Mouse (Mus musculus) kidney, embryonic 16.5 days (tissue): ENCODE data around the gene Prnd. TPM values are rescaled to one million over a fixed set of nuclear protein-coding genes. Genes with fewer than 3 reads are reported as not detected.

ENCODE experiments used
- ATAC-seq: fragments of 200-750 bp; cut with Nextera tagmentation; 2 replicates; pipeline ENCODE4 v1.8.0; 2017; ENCODE audit warnings: moderate TSS enrichment; ENCODE audit not compliant: low FRiP score, low TSS enrichment
- H3K27ac ChIP-seq: fragments of 300-500 bp; sonication (generic); 2 replicates; pipeline ENCODE4 v1.5.1; 2014; ENCODE audit warnings: low read length
- H3K27me3 ChIP-seq: fragments of 300-500 bp; sonication (generic); 2 replicates; pipeline ENCODE4 v1.6.1; 2014; ENCODE audit warnings: low read length, control low read depth, mixed read lengths; ENCODE audit not compliant: insufficient read depth
- H3K36me3 ChIP-seq: fragments of 300-500 bp; sonication (generic); 2 replicates; pipeline ENCODE4 v1.6.1; 2014; ENCODE audit warnings: low read length, control low read depth, mixed read lengths; ENCODE audit not compliant: insufficient read depth
- H3K4me1 ChIP-seq: fragments of 300-500 bp; sonication (generic); 2 replicates; pipeline ENCODE4 v1.6.1; 2014; ENCODE audit warnings: low read length, control low read depth, mixed read lengths; ENCODE audit not compliant: insufficient read depth
- H3K4me2 ChIP-seq: fragments of 300-500 bp; sonication (generic); replicated peaks from 2 replicates; pipeline ENCODE4 v1.6.1; 2014; ENCODE audit warnings: low read depth, low read length
- H3K4me3 ChIP-seq: fragments of 300-500 bp; sonication (generic); 2 replicates; pipeline ENCODE4 v1.5.1; 2014; ENCODE audit warnings: mild to moderate bottlenecking, low read length
- H3K9ac ChIP-seq: fragments of 300-500 bp; sonication (generic); replicated peaks from 2 replicates; pipeline ENCODE4 v1.6.1; 2014; ENCODE audit warnings: low read length
- H3K9me3 ChIP-seq: fragments of 300-500 bp; sonication (generic); 2 replicates; pipeline ENCODE4 v1.6.1; 2016; ENCODE audit warnings: low read length, control low read depth
- WGBS: fragments of 180-500 bp; shearing (Covaris S2); extraction: QIAGEN DNeasy Blood & Tissue Kit; methylation state at CpG from one replicate; pipeline ENCODE4 v1.1.7; 2014; 5-methylcytosine and 5-hydroxymethylcytosine counted together
- polyA plus RNA-seq: library from polyadenylated mRNA; unstranded; fragments of >200 nt; fragmentation: Nextera tagmentation; extraction: Ambion mirVana; gene quantifications from 2 replicates; pipeline ENCODE4 v1.2.1, GENCODE M21; 2015

Prnd gene
- polyA plus RNA-seq, 1 experiment from 2014 or later = 16.2 TPM

DNA sequence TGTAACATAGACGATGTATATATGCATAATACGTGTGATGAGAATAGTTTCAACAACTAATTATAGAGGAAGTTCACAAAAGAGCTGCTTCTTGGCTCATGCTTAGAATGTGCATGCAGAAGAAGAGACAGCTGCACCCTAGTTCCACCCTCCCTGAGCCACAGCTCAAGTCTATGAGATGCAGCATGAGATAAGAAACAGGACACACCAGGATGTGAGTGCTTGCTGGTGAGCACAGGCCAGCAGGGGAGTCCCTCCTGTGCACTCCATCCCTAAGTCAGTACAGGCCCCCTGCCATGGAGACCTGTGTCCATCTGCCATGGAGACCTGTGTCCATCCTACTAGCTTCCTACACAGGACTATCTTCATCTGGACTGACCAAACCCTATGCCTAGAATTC is 19.9 kb downstream of the Prnd start:
- ATAC-seq = no peak

GRCm38 (mm10) chr2:131971098-131971497 is 20.4 kb downstream of the Prnd start:
- H3K4me2 ChIP-seq = no peak overlapping the region

More for the DNA sequence above, 19.9 kb downstream of the Prnd start:
- H3K9ac ChIP-seq = no peak overlapping the region
- H3K9me3 ChIP-seq = no peaks in the 10 kb centered on the region
- H3K4me2 ChIP-seq = no peak overlapping the region
- no peaks in the 10 kb centered on the region for H3K4me1 ChIP-seq
- 93% methylated on average over 2 of the region's 2 CpGs for WGBS
- no peak overlapping the region for H3K4me3 ChIP-seq
- H3K27me3 ChIP-seq = no peaks in the 10 kb centered on the region
- H3K36me3 ChIP-seq = no peaks in the 10 kb centered on the region
- no peak overlapping the region for H3K27ac ChIP-seq

DNA sequence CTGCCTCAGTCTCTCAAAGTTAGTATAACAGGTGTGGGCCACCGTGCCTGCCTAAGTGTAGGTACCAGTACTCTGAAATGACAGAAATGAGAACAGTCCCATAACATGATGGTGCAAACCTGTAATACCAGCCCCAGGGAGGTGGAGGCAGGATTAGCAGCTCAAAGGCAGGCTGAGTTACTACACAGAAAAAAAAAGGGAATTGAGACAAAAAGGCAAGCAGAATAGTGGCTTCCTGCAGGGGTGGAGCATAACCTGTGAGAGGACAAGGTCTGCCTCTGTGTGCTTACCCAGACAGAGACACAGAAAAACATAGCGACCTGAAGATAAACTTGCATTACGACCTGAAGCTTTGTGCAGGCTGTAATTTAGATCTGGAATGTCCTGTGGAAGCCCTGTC is 26.0 kb downstream of the Prnd start:
- H3K36me3 ChIP-seq = no peaks in the 10 kb centered on the region
- no peak for ATAC-seq

More at GRCm38 (mm10) chr2:131971098-131971497, 20.4 kb downstream of the Prnd start:
- no peaks in the 10 kb centered on the region for H3K4me1 ChIP-seq
- ATAC-seq = no peak
- no peaks in the 10 kb centered on the region for H3K27me3 ChIP-seq
- H3K27ac ChIP-seq = no peak overlapping the region
- H3K4me3 ChIP-seq = no peak overlapping the region
- no peak overlapping the region for H3K9ac ChIP-seq
- H3K9me3 ChIP-seq = no peaks in the 10 kb centered on the region
- no peaks in the 10 kb centered on the region for H3K36me3 ChIP-seq
- WGBS = 81% methylated on average over 4 of the region's 4 CpGs

DNA sequence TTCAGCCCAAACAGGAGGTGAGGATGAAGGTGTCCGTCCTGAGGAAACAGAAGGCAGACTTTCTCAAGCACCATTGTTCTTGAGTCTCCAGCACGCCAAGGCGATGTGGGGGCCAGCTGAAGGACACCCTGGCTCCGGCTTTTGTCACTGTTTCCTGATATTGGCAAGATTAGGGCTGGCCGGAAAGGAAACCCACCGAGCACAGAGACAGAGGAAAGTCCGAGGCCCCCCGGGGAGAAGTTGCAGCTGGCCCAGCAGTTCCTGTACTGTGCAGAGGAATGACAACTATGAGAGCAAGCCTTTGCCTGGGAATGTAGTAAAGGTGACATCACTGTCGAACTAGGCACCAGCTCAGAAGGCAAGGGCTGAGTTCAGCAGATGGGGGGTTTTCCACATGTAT is 30.2 kb downstream of the Prnd start:
- Histone ChIP-seq H3K9ac (no peak overlapping the region), H3K27me3 (no peaks in the 10 kb centered on the region), H3K4me1 (no peaks in the 10 kb centered on the region), H3K27ac (no peak overlapping the region), H3K4me2 (no peak overlapping the region), H3K36me3 (no peaks in the 10 kb centered on the region), H3K9me3 (peaks cover 3% of the 10 kb centered on the region; the same call in 1 of the 2 replicates), H3K4me3 (no peak overlapping the region)
- peak; percentile 73 for ATAC-seq
- 49% methylated on average over 9 of the region's 9 CpGs for WGBS

More for the DNA sequence above, 26.0 kb downstream of the Prnd start:
- WGBS = 69% methylated on average over 3 of the region's 3 CpGs
- H3K4me1 ChIP-seq = no peaks in the 10 kb centered on the region
- no peak overlapping the region for H3K9ac ChIP-seq
- H3K9me3 ChIP-seq = peaks cover 3% of the 10 kb centered on the region; the same call in 1 of the 2 replicates
- no peak overlapping the region for H3K4me3 ChIP-seq
- H3K27ac ChIP-seq = no peak overlapping the region
- H3K27me3 ChIP-seq = no peaks in the 10 kb centered on the region
- no peak overlapping the region for H3K4me2 ChIP-seq

GRCm38 (mm10) chr2:131982546-131983196 is 32.0 kb downstream of the Prnd start:
- H3K4me1 ChIP-seq = no peaks in the 10 kb centered on the region
- no peak overlapping the region for H3K4me3 ChIP-seq
- 14% methylated on average over 6 of the region's 6 CpGs for WGBS
- H3K9ac ChIP-seq = no peak overlapping the region
- no peaks in the 10 kb centered on the region for H3K36me3 ChIP-seq
- no peak overlapping the region for H3K27ac ChIP-seq
- ATAC-seq = peak; percentile 72; the same call in 1 of the 2 replicates
- no peaks in the 10 kb centered on the region for H3K27me3 ChIP-seq
- peaks cover 2% of the 10 kb centered on the region; the same call in 1 of the 2 replicates for H3K9me3 ChIP-seq
- no peak overlapping the region for H3K4me2 ChIP-seq

DNA sequence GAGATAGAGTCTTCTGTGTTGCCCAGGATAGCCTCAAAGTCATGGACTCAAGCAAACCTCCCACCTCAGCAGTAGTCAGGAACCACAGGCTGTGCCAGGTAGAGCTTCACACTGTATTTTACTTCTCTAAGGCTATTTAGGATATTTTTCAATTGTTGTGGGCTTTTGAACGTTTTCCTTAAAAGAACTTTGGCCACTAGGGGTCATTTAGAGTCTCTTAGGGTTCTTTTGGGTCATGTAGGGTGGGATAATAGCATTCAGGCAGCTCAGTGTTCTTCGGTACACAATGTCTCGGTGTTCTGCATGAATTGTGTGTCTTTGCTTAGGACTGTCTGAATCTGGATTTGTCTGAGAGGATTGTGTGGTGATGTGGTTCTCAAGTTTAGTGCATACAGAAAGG is 37.3 kb downstream of the Prnd start:
- H3K27ac ChIP-seq = no peak overlapping the region
- H3K27me3 ChIP-seq = no peaks in the 10 kb centered on the region
- 47% methylated on average over 3 of the region's 3 CpGs for WGBS
- H3K4me3 ChIP-seq = no peak overlapping the region
- ATAC-seq = no peak
- H3K4me1 ChIP-seq = peaks cover 6% of the 10 kb centered on the region; the same call in 1 of the 2 replicates
- H3K9ac ChIP-seq = no peak overlapping the region
- no peak overlapping the region for H3K4me2 ChIP-seq
- no peaks in the 10 kb centered on the region for H3K36me3 ChIP-seq
- H3K9me3 ChIP-seq = no peaks in the 10 kb centered on the region

DNA sequence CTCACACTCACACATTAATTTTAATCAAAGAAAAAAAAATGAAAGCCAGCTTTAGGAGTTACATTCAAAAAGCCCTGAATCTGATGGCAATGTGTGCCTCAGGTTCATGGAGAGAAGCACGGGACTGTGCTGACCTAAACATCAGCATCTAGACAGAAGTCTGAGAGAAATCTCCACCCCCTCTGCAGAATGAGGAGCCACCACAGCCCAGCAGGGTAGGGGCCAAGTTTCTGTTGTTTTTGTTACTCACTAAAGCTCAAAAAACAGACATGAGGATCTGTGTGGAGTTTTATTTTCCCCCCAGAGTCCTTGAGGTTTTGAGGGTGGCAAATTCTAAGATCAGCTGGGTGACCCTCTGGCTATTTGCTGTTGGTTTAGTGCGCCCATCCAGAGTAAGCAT is 37.9 kb downstream of the Prnd start:
- no peak overlapping the region for H3K4me2 ChIP-seq
- H3K4me3 ChIP-seq = no peak overlapping the region
- H3K36me3 ChIP-seq = no peaks in the 10 kb centered on the region
- no peak for ATAC-seq
- H3K4me1 ChIP-seq = peaks cover 12% of the 10 kb centered on the region
- no peaks in the 10 kb centered on the region for H3K9me3 ChIP-seq
- no peak overlapping the region for H3K9ac ChIP-seq
- 68% methylated on average over 2 of the region's 2 CpGs for WGBS
- H3K27ac ChIP-seq = no peak overlapping the region
- no peaks in the 10 kb centered on the region for H3K27me3 ChIP-seq

- H3K9ac ChIP-seq = no peak overlapping the region
- H3K27ac ChIP-seq = no peak overlapping the region
- H3K4me1 ChIP-seq = peaks cover 25% of the 10 kb centered on the region
- H3K4me2 ChIP-seq = no peak overlapping the region
- H3K4me3 ChIP-seq = no peak overlapping the region
- no peaks in the 10 kb centered on the region for H3K27me3 ChIP-seq
- H3K36me3 ChIP-seq = no peaks in the 10 kb centered on the region; the same call in 1 of the 2 replicates
- no peak for ATAC-seq
- H3K9me3 ChIP-seq = no peaks in the 10 kb centered on the region
- 82% methylated on average over 2 of the region's 2 CpGs for WGBS
These were observed 41.8 kb downstream of the Prnd start for GRCm38 (mm10) chr2:131992487-131992886.

DNA sequence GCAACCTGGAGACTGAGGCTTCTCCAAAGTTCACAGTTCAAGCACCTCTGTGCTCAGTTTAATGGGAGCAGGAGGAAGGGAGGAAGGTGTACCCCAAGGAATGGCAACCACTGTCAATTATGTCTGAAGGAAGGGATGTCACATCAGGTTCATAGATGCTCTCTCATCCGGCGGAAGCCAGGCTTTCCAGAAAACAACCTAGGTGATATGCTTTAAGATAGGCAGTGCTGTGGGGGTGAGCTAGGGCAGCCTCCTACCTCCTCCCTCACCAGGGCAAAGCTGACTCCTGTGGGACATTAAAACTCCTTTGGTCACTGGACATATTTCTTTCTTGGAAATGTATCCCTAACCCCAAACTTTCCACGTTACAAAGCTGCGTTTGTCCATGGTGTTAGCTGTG is 42.5 kb downstream of the Prnd start:
- H3K4me2 ChIP-seq = peak overlapping the region; percentile 24; the same call in 1 of the 2 replicates
- peaks cover 25% of the 10 kb centered on the region for H3K4me1 ChIP-seq
- no peak overlapping the region for H3K4me3 ChIP-seq
- H3K36me3 ChIP-seq = no peaks in the 10 kb centered on the region; the same call in 1 of the 2 replicates
- H3K9me3 ChIP-seq = no peaks in the 10 kb centered on the region
- peak overlapping the region; percentile 54; the same call in 1 of the 2 replicates for H3K27ac ChIP-seq
- no peak for ATAC-seq
- 50% methylated on average over 4 of the region's 4 CpGs for WGBS
- H3K9ac ChIP-seq = no peak overlapping the region
- no peaks in the 10 kb centered on the region for H3K27me3 ChIP-seq

GRCm38 (mm10) chr2:131993563-131994088 is 43.0 kb downstream of the Prnd start:
- H3K4me3 ChIP-seq = no peak overlapping the region
- H3K27ac ChIP-seq = peak overlapping the region; percentile 54; the same call in 1 of the 2 replicates
- H3K9ac ChIP-seq = no peak overlapping the region
- no peaks in the 10 kb centered on the region; the same call in 1 of the 2 replicates for H3K36me3 ChIP-seq
- peak overlapping the region; percentile 24; the same call in 1 of the 2 replicates for H3K4me2 ChIP-seq
- H3K27me3 ChIP-seq = no peaks in the 10 kb centered on the region
- 12% methylated on average over 14 of the region's 14 CpGs for WGBS
- peak; percentile 89 for ATAC-seq
- H3K9me3 ChIP-seq = no peaks in the 10 kb centered on the region
- peaks cover 25% of the 10 kb centered on the region for H3K4me1 ChIP-seq
